Mouse (Mus musculus) left cerebral cortex, adult 9 months (tissue): ENCODE measurements at regions not wholly inside any gene's neighbourhood (a gene's known extent, or its start where the extent isn't known, plus 50 kb on each side); places are given as distances from the start of the nearest gene placed in this dataset.
A peak's percentile ranks its signal among the peaks of the same experiment; 100 is the strongest.

Experiments
- DNase-seq, 2 experiments: peaks; one replicate each; pipeline ENCODE4 v3.0.0; 2022; ENCODE audit warnings: low spot score in 2 of 2

GRCm38 (mm10) chr11:24377530-24377929, 299.7 kb downstream of the Bcl11a start:
- no peak for DNase-seq

- no peak for DNase-seq
These were observed 312.7 kb downstream of the Bcl11a start for GRCm38 (mm10) chr11:24390578-24390977.

- DNase-seq, result no peak
These were observed 313.5 kb downstream of the Bcl11a start for GRCm38 (mm10) chr11:24391385-24391784.

- DNase-seq, result no peak
These were observed 317.6 kb downstream of the Bcl11a start for GRCm38 (mm10) chr11:24395478-24395877.

- no peak for DNase-seq
These were observed 319.1 kb downstream of the Bcl11a start for GRCm38 (mm10) chr11:24396911-24397310.

GRCm38 (mm10) chr11:24397710-24398109, 319.9 kb downstream of the Bcl11a start:
- DNase-seq, result no peak

- DNase-seq, result no peak
These were observed 323.3 kb downstream of the Bcl11a start for GRCm38 (mm10) chr11:24401151-24401550.

GRCm38 (mm10) chr11:24402127-24402526, 324.3 kb downstream of the Bcl11a start:
- no peak for DNase-seq

GRCm38 (mm10) chr11:24414804-24415203, 336.9 kb downstream of the Bcl11a start:
- DNase-seq, result peak in 1 of 2 experiments; percentile 9

GRCm38 (mm10) chr11:24422066-24422775, 344.4 kb downstream of the Bcl11a start:
- peak in 1 of 2 experiments; percentile 4 for DNase-seq

- DNase-seq, result no peak
These were observed 345.4 kb downstream of the Bcl11a start for GRCm38 (mm10) chr11:24423278-24423677.

- no peak for DNase-seq
These were observed 349.4 kb downstream of the Bcl11a start for GRCm38 (mm10) chr11:24426995-24427883.

GRCm38 (mm10) chr11:24448608-24449007, 370.8 kb downstream of the Bcl11a start:
- no peak for DNase-seq

- peak in 1 of 2 experiments; percentile 12 for DNase-seq
These were observed 374.4 kb downstream of the Bcl11a start for GRCm38 (mm10) chr11:24452267-24452666.

GRCm38 (mm10) chr11:24464642-24465041, 386.8 kb downstream of the Bcl11a start:
- no peak for DNase-seq

GRCm38 (mm10) chr11:24467458-24467857, 389.6 kb downstream of the Bcl11a start:
- DNase-seq, result peak in 1 of 2 experiments; percentile 71

- no peak for DNase-seq
These were observed 392.6 kb downstream of the Bcl11a start for GRCm38 (mm10) chr11:24470469-24470868.

GRCm38 (mm10) chr11:24472617-24473367, 394.9 kb downstream of the Bcl11a start:
- no peak for DNase-seq

- DNase-seq, result peak in 1 of 2 experiments; percentile 65
These were observed 395.6 kb downstream of the Bcl11a start for GRCm38 (mm10) chr11:24473368-24474010.

GRCm38 (mm10) chr11:24502722-24503424, 425.0 kb downstream of the Bcl11a start:
- DNase-seq, result no peak

- DNase-seq, result no peak
These were observed 437.7 kb downstream of the Bcl11a start for GRCm38 (mm10) chr11:24515568-24515967.
